Mouse (Mus musculus) embryonic stem cell, embryonic (primary cell): Measurements from ENCODE around the gene Hgfac.

Experiments
- CTCF ChIA-PET, 4 experiments: fragments of 300-600 bp in 2 of 4; fragments of 350-600 bp in 2 of 4; sonication (Branson Sonifier 250); formaldehyde crosslinking; loops; one replicate each; lab custom pipeline; 2022; ENCODE audit warnings: inconsistent platforms in 2 of 4; lab: Charles Lee
- POLR2A ChIA-PET, 4 experiments: fragments of 300-600 bp in 2 of 4; fragments of 350-600 bp in 2 of 4; sonication (Branson Sonifier 250); formaldehyde crosslinking; loops; one replicate each; lab custom pipeline; 2022; ENCODE audit warnings: antibody characterized with exemption in 4 of 4, inconsistent platforms in 1 of 4; lab: Charles Lee

The Hgfac gene

DNA sequence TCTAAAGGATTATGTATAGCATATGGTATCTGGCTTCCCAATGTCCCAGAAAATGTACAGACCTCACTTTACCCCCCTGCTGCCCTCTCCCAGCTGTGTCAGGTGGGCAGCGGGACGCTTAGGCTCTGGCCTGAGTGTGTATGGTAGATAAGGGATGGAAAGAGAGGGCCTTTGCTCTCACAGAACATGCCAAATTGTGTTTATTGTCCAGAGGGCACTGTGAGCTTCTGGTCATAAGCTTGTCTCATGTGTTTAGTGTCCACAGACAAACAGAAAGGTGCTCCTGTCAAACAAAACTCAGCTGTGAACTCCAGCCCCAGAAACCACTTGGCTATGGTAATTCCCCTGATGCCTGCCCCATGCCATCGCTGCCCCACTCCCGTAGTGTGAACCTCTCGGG is 11.6 kb upstream of the Hgfac start:
- POLR2A ChIA-PET, result interaction anchor here in 1 of 4 experiments (1.5 kb wide), 1 partner anchor 16 kb away, joined by 3 read pairs; no protein-coding TSS in a partner anchor
- CTCF ChIA-PET, result interaction anchor here in 1 of 4 experiments (0.8 to 1.0 kb wide), 2 partner anchors 95 to 102 kb away, joined by 3 to 4 read pairs; no protein-coding TSS in a partner anchor

DNA sequence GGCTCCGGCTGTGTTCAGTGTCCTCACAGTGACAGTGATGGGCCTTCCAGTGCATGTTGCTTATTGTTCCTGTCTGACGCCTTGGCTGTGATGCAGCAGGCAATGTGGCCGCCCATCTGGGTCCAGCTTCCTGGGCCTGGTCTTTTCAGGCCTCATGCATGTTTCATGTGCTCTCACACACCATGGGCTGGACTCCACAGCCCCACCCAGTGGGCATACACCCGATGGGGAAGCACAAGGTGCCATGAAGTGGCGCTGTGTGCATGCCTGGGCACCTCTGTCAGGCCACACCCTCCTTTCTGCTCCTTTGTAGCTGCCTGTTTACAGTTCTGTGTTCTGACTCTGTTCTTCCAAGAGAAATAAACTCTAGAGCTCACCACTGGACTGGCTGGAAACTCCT is 8.2 kb upstream of the Hgfac start:
- CTCF ChIA-PET, result interaction anchor here in 1 of 4 experiments (1.0 kb wide), 1 partner anchor 15 kb away, joined by 3 read pairs; no protein-coding TSS in a partner anchor
- POLR2A ChIA-PET, result interaction anchor here in 1 of 4 experiments (1.2 kb wide), 1 partner anchor 373 kb away, joined by 5 read pairs; the partner anchor contains the start of genes Grk4 and Nop14

DNA sequence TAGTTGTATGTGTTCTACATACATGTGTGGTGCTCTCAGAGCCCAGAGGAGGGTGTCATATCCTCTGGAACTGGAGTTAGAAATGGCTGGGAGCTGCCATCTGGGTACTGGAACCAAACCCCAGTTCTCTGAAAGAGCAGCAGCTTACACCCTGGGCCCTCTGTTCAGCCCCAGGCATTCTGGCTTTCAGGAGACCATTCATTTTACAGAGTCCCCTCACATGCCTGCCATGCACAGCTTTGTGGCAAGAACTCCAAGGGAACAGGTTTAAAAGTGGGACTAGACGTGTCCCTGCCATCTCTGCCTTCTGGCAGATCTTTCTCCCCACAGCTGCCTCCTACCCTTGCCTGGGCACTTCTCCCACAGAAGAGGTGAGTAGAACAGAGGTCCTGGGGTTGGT is 7.7 kb upstream of the Hgfac start:
- ChIA-PET POLR2A (interaction anchor here in 1 of 4 experiments (1.2 kb wide), 1 partner anchor 374 kb away, joined by 5 read pairs; the partner anchor contains the start of genes Grk4 and Nop14), CTCF (interaction anchor here in 1 of 4 experiments (1.0 kb wide), 1 partner anchor 15 kb away, joined by 3 read pairs; no protein-coding TSS in a partner anchor)

DNA sequence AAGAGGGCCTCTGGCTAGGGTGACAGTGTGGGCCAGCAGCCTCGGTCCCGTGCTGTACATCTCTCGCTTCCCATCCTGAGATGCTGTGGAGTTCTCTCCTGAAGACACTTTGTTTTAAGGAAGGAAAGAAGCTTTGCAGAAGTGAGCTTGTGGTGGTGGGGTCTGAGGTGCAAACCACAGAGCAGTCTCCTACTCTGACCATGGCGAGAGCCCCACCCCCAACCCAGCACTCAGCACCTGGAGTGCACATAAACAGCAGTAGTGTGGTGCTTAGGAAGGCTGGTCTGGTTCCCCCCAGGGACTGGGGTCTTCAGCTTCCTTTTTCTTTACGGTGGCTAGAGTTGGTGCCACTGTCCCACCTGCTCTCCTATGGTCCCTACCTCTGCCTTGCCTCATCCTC is 6.2 kb upstream of the Hgfac start:
- ChIA-PET CTCF (no interaction called here), POLR2A (interaction anchor here in 1 of 4 experiments (1.0 kb wide), 1 partner anchor 71 kb away, joined by 3 read pairs; the partner anchor contains the start of gene Lrpap1)

DNA sequence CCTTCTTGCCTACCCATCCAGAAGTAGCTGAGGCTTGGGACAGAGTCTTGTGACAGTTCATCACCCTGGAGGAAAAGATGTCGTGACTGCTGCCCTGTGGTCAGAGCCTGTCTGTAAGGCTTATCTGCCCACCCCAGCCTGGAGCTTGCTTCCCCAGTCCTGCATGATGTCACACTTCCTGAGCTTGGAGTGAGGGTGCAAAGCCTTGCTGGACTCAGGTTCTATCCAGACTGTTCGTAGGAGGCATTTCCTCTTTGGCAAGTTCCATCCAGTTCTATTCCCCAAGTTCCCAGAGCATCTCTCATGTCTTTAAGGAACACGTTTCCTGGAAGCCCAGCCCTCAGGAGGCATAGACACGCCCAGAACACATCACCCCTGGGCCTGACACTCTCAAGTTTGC is 5.5 kb upstream of the Hgfac start:
- ChIA-PET POLR2A (interaction anchor here in 1 of 4 experiments (1.0 kb wide), 1 partner anchor 70 kb away, joined by 3 read pairs; the partner anchor contains the start of gene Lrpap1), CTCF (interaction anchor here in 1 of 4 experiments (0.5 kb wide), 1 partner anchor 141 kb away, joined by 19 read pairs; no protein-coding TSS in a partner anchor)

DNA sequence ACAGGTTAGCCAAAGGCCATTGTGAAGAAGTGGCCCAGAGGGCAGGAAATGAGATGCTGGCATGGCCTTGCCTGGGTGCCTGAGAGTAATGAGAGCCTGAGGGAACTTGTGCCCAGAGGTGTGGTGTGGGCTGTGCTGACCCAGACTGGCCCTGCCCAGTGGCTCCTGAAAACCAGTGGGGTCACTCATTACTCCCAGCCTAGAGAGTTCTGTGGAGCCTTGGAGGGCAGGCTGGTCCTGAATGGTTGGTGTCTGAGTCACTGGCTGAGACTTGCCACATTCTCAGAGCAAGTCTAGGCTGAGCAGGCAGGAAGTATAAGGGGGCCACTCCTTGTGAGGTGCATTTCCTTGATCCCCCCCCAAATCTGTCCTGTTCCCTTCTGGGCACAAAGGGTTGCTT is 3.9 kb upstream of the Hgfac start:
- ChIA-PET POLR2A (no interaction called here), CTCF (interaction anchor here in 1 of 4 experiments (0.5 kb wide), 1 partner anchor 243 kb away, joined by 11 read pairs; no protein-coding TSS in a partner anchor)

DNA sequence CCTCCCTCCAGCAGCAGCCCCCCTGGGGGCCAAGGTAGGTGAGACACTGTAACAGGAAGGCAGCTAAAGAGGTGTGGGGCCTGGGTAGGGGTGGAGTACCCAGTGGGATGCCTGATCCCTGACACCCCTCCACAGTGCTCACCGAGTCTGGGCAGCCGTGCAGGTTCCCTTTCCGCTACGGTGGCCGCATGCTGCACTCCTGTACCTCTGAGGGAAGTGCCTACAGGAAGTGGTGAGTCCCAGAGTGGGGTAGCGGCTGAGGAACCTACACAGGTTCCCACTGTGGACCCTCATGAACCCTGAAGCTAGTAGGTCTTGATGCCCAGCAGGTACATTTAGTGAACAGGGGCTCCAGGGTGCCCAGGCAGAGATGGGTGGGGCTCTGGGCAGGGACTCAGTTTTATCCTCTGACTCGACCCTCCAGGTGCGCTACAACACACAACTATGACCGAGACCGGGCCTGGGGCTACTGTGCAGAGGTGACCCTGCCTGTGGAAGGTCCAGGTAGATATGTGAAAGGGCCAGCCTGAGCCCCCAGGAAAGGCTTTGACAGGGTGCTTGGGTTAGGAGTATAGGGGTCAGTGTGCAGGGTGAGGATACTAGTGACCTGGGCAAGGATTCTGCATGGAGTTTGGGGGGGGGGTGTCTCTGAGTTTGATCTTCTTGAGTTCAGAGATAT is 1.3 kb downstream of the Hgfac start:
- ChIA-PET POLR2A (no interaction called here), CTCF (interaction anchor here in 3 of 4 experiments (0.7 to 1.4 kb wide), 9 partner anchors 18 to 382 kb away, joined by 3 to 8 read pairs (median 3); partner anchors contain the start of genes Grk4 (in 1 of the 3) and Nop14 (in 1 of the 3))

DNA sequence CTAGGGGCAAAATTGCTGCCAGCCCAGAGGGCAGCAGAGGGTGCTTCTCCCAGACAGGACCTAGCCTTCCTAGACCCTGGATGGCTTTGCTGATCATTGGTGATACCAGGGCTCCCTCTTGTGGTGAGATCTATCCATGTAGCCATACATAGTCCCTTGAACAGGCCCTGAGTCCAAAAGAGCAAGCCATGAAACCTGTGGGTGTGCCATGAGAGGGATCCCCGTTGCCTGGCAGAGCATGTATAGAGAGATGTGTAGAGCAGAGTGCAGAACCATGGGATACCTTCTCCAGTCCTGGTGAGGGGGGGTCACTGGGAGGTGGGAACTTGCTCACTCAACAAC is 1.8 kb downstream of the Hgfac start:
- POLR2A ChIA-PET, result no interaction called here
- CTCF ChIA-PET, result interaction anchor here in 2 of 4 experiments (0.7 to 1.4 kb wide), 8 partner anchors 18 to 383 kb away, joined by 3 to 8 read pairs (median 4); partner anchors contain the start of genes Grk4 (in 1 of the 2) and Nop14 (in 1 of the 2)

DNA sequence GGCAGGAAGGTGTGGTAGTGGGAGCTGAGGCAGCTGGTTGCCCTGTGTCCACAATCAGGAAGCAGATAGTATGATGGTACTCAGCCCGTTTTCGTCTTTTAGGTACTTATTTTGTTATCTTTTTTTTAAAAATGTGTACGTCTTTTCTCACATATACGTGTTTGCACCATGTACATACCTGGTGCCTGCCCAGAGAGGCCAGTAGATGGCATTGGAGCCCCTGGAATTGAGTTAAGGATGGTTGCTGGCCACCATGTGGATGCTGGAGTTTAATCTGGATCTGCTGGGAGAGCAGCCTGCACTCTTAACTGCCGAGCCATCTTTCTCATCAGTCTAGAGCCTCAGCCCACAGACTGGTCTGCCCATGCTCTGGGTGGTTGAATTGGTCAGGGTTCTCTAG is 9.2 kb downstream of the Hgfac start:
- CTCF ChIA-PET, result no interaction called here
- POLR2A ChIA-PET, result no interaction called here

DNA sequence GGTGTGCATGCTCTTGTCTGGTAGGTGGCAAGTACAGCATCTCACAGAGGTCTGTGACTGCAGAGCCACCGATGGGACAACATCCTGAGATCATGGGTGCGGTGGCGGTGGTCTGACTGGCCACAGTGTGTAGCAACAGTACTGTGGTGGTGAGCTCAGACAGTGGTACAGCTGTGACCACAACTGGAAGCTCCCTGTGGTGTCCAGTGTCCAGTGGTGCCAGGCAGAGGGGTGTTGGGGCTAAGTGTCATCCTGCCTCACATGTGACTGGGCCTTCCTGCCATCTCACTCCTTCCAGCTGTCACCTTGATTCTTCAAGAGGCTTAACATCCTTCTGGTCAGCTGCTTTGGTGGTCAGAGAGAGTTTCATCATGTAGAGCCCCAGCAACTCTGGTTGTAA is 13.3 kb downstream of the Hgfac start:
- POLR2A ChIA-PET, result interaction anchor here in 2 of 4 experiments (1.0 to 4.4 kb wide), 3 partner anchors 50 to 395 kb away, joined by 4 to 22 read pairs (median 12); partner anchors contain the start of genes Grk4 (in 1 of the 2), Lrpap1 (in 1 of the 2) and Nop14 (in 1 of the 2)
- CTCF ChIA-PET, result interaction anchor here in 1 of 4 experiments (1.5 kb wide), 1 partner anchor 307 kb away, joined by 5 read pairs; no protein-coding TSS in a partner anchor

DNA sequence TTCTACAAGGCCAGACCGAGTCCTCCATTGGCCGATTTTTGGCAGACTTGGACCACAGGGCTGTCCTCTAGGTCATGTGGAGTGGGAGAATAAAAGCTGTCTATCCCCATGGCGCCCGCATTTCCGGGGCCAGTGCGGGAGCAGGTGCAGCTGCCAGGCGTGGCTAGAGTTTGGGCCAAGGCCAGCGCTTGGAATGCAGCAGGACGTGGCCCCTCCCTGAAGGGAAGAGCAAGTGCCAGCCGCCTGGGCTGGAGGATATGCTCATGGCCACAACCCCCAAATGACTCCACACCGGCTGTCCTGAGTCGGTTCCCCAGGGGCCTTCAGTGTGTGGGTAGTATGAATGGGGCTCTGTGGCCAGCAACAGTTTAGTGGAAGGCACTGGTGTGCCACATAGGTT is 13.8 kb downstream of the Hgfac start:
- POLR2A ChIA-PET, result interaction anchor here in 3 of 4 experiments (0.5 to 4.4 kb wide), 3 partner anchors 49 to 543 kb away, joined by 4 to 22 read pairs (median 12); partner anchors contain the start of gene Lrpap1 (in 1 of the 3)
- CTCF ChIA-PET, result interaction anchor here in 3 of 4 experiments (0.6 to 1.5 kb wide), 3 partner anchors 307 to 1014 kb away, joined by 3 to 5 read pairs (median 5); no protein-coding TSS in a partner anchor

DNA sequence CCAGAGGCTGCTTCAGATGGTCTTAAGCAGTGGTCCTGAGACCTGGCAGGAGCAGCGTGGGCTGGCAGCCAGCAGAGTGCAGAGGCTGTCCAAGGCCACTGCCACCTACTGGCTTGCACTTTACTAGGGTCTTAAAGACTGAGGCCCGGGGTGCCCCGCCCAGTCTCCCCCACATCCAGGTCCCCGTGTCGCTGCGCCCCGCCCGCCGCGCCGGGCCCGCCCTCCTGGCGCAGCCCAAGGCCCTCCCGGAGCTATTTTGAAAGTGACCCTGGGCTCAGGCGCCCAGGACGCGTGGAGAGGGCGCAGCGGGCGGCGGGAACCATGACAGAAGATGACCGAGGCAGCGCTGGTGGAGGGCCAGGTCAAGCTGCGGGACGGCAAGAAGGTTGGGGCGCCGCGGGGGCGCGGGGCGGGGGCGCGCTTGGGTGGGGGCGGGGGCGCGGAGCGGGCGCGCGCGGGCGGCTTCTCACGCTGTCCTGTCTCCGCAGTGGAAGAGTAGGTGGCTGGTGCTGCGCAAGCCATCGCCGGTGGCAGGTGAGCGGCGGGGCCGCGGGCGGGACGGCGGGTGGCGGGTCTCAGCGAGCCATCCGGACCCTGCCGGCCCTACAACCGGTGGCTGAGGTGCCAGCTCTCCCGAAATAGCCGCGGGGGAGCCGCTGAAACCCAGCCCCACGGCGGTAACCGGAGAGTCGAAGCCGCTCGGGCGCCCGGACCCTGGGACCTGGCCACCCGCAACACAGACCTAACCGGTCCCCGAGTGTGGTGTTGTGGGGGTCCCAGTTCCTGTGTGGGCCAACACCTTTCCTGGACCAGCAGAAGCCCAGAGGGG is 15.5 kb downstream of the Hgfac start, which contains the start of gene Dok7:
Gene Dok7, plus strand, starts transcription at position 163 of the 829 bp plus-strand sequence.
- POLR2A ChIA-PET, result interaction anchor here in 2 of 4 experiments (1.0 to 4.4 kb wide), 3 partner anchors 48 to 397 kb away, joined by 3 to 22 read pairs (median 13); partner anchors contain the start of genes Lrpap1 (in 2 of the 2), Grk4 (in 1 of the 2) and Nop14 (in 1 of the 2)
- CTCF ChIA-PET, result interaction anchor here in 2 of 4 experiments (0.5 to 1.1 kb wide), 3 partner anchors 292 to 654 kb away, joined by 3 read pairs; no protein-coding TSS in a partner anchor

DNA sequence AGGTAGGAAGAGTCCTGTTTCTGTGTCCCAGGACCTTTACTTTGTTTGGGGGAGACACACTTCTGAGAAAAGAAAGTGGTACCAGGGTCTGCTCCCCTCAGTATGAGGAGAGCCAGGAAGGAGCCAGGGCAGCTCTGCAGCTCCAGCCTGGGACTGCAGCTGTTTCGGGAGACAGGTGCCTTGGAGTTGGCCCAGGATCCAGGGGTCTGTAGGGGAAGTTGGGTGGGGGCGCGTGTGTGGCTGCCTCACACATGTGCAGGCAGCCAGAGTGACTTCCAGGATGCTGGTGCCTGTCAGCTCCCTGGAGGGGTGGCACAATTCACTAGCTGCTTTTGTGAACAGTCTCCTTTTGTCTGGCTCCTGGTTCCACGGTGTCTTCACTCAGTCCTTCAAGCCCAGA is 16.3 kb downstream of the Hgfac start:
- CTCF ChIA-PET, result interaction anchor here in 3 of 4 experiments (0.6 to 1.1 kb wide), 5 partner anchors 218 to 544 kb away, joined by 3 to 5 read pairs (median 4); partner anchors contain the start of gene Tnip2 (in 1 of the 3)
- POLR2A ChIA-PET, result interaction anchor here in 3 of 4 experiments (0.5 to 4.4 kb wide), 12 partner anchors 33 to 1670 kb away, joined by 3 to 22 read pairs (median 5); partner anchors contain the start of genes Lrpap1 (in 3 of the 3) and Rgs12 (in 1 of the 3)

DNA sequence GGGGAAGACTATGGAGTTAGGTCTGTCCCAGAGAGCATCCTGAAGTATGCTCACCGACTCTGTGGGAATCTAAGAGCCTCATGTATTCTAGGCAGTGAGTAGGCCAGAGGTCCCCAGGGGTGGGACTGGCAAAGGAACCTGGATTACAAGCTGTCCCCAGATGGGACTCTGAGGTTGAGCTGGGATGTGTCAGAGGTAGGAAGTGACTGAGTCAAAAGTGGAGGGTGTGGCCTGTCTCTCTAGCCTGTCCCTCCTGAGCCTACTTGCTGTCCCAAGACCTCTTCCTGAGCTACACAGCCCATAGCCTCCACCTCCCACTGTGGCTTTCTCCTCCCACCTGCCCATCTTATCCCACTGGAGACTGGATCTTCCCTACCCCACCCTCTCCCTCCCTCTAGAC is 16.9 kb downstream of the Hgfac start:
- ChIA-PET POLR2A (interaction anchor here in 3 of 4 experiments (0.5 to 2.7 kb wide), 9 partner anchors 32 to 1640 kb away, joined by 3 to 13 read pairs (median 6); partner anchors contain the start of genes Lrpap1 (in 2 of the 3) and Rgs12 (in 1 of the 3)), CTCF (interaction anchor here in 3 of 4 experiments (0.6 to 0.7 kb wide), 5 partner anchors 72 to 544 kb away, joined by 3 to 8 read pairs (median 5); partner anchors contain the start of gene Tnip2 (in 1 of the 3))

DNA sequence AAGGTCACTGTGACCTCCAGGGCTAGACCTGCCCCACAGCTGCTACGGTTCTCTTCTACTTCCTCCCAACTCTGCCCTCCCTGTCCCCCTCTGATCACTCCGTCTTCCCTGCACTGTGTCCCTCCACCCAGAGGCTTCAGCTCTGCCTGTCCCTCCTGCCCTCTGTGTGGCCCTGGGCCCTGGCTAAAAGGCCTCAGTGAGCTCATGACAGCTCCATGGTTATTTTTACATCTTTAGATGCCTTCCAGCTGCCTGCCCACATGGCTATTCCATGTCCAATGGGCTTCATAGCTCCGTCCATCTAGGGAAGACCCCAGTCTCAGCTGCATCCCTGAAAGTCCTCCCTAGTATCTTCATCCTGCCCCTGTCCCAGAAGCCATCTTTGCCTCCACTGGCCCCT is 18.8 kb downstream of the Hgfac start:
- ChIA-PET POLR2A (interaction anchor here in 2 of 4 experiments (0.9 to 2.2 kb wide), 4 partner anchors 9 to 45 kb away, joined by 3 to 9 read pairs (median 4); partner anchors contain the start of gene Lrpap1 (in 1 of the 2)), CTCF (interaction anchor here in 2 of 4 experiments (0.7 to 1.0 kb wide), 2 partner anchors 72 to 223 kb away, joined by 4 read pairs; no protein-coding TSS in a partner anchor)

DNA sequence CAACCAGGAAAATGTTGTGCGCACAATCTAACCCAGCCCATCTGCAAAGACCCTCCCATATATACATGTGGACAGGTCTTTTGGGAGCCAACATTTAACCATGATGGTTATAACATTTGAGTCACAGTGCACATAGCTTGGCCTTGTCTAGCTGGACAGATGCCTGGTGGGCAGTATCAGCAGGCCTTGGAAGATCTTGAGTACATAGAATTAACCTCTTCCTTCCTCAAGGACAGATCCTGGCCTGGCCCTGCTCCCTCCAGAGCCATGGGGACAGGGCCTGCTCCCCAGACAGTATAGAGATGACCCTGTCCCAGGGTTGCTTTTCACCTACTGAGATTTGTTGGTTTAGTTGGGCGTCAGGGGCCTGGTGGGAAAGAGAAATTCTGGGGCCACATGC is 28.5 kb downstream of the Hgfac start:
- ChIA-PET CTCF (interaction anchor here in 1 of 4 experiments (1.1 kb wide), 1 partner anchor 9 kb away, joined by 3 read pairs; no protein-coding TSS in a partner anchor), POLR2A (interaction anchor here in 2 of 4 experiments (0.9 to 1.8 kb wide), 3 partner anchors 10 to 35 kb away, joined by 3 to 4 read pairs (median 3); partner anchors contain the start of gene Lrpap1 (in 1 of the 2))

DNA sequence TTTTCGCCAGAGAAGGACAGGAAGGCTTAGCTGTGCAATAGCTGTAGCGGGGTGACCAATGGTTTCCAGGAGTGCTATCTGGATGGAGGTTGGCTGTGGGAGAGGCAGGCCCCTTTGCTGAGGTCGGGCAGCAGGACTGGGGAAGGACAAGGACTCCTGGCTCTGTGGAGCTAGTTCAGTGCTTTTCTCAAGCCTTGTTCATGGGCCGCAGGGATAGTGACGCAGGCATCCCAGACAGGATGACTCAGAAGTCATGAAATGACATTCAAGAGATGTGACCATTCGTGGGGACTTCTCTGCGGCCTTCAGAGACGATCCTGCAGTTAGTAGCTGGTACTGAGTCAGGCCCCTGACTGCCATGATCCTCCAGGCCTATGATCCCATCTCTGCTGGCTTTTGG is 29.0 kb downstream of the Hgfac start:
- ChIA-PET CTCF (interaction anchor here in 2 of 4 experiments (0.8 to 1.1 kb wide), 2 partner anchors 9 to 61 kb away, joined by 3 read pairs; no protein-coding TSS in a partner anchor), POLR2A (interaction anchor here in 2 of 4 experiments (1.0 to 1.8 kb wide), 3 partner anchors 20 to 411 kb away, joined by 3 to 4 read pairs (median 3); partner anchors contain the start of genes Grk4 (in 1 of the 2), Lrpap1 (in 1 of the 2) and Nop14 (in 1 of the 2))
